Mouse (Mus musculus) olfactory bulb, adult 2 months (tissue): ENCODE results near the gene Ebi3.

Experiments used
- CTCF ChIP-seq: fragments of 200-500 bp; IDR thresholded peaks from 2 replicates; pipeline ENCODE4 v1.5.1; 2012; ENCODE audit warnings: low read depth, mild to moderate bottlenecking, low read length, moderate library complexity; ENCODE audit not compliant: insufficient read depth
- POLR2A ChIP-seq: fragments of 200-500 bp; IDR thresholded peaks from 2 replicates; pipeline ENCODE4 v1.6.1; 2012; ENCODE audit warnings: mild to moderate bottlenecking, low read depth, low read length, moderate library complexity; ENCODE audit not compliant: insufficient read depth

DNA sequence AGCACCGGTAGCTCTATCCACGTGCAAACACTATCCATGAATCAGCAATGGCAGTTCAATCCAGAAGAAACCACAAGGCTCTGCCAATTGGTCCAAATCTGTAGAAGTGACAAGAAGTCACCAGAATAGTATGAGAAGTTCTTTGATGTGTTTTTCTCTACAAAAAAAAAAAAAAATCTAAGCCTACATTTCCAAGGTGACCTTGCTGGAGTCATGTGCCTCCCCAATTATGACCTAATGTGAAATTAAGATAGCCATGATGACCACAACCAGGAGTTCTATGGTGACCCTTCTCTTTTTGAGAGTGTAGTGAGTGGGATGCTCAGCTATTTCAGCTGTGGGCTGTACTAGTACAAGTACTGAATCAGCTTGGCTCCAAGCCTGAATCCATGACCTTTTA is 3.0 kb upstream of the Ebi3 start, which contains the start of gene Zfp119b:
- TF ChIP-seq CTCF: no peak
- TF ChIP-seq POLR2A: no peak
